Mouse (Mus musculus): Measurements from ENCODE around the gene Ntf5.
"Not testable (repeated sequence)": the region's sequence is repeated elsewhere in the genome, so short reads cannot be mapped to it uniquely, and the experiment has no call there.

The Ntf5 gene

GRCm38 (mm10) chr7:45462868-45463267, 49.4 kb downstream of the Ntf5 start:
- DNase-seq, result not testable (repeated sequence)

- no peak for DNase-seq
Observed at GRCm38 (mm10) chr7:45463987-45464778, 50.7 kb downstream of the Ntf5 start.

GRCm38 (mm10) chr7:45465112-45465511, 51.6 kb downstream of the Ntf5 start:
- no peak for DNase-seq

- no peak for DNase-seq
Observed at GRCm38 (mm10) chr7:45465549-45465948, 52.1 kb downstream of the Ntf5 start.

- DNase-seq, result peak; percentile 91 to 96
Observed at GRCm38 (mm10) chr7:45466283-45467089, 53.0 kb downstream of the Ntf5 start, which contains the start of gene Bax. Gene Bax (minus strand): TSS chr7:45466898.

Measured in spleen, adult 18-20 months (tissue).